Mouse (Mus musculus): ENCODE results near the gene Zscan22.
"Not testable (repeated sequence)": the region's sequence is repeated elsewhere in the genome, so short reads cannot be mapped to it uniquely, and the experiment has no call there.

Gene Zscan22

DNA sequence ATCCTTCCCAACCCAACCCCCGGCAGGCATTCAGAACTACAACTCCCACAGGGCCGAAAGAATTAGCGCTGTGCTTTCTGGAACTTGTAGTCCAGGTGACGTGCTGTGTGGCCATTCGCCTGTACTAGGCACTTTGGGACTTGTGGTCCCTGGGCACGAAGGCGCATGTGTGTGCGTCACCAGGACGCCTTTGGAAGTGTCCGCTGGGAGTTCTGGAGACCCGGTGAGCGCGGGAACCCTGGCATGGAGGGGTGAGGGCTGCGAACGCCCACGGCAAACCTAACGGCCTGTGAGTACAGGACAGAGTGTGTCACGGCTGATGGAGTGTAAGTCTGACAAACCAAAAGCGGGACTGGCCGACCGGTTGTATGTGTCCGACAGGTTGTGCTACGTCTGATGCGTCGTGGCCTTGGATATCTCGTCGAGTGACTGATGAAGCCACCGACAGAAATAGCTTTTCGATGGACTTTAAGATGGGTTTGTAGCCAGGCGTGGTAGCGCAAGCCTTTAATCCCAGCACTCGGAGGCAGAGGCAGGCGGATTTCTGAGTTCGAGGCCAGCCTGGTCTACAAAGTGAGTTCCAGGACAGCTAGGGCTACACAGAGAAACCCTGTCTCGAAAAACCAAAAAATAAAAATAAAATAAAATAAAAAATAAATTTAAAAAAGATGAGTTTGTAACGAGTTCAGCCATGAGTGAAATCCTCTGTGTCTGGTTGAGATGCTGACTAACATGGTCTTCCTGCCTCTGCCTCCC, at the start of gene Zscan22:
Gene Zscan22 (plus strand): TSS at position 161 of the 756 bp plus-strand sequence.
- Histone ChIP-seq H3K27me3 (ENCODE audit: control insufficient read depth, insufficient read depth, low read length, poor library complexity, severe bottlenecking) (no peaks in the 10 kb centered on the region), H3K36me3 (ENCODE audit: control insufficient read depth, insufficient read depth, low read length, poor library complexity, severe bottlenecking) (peaks cover 4% of the 10 kb centered on the region; the same call in 1 of the 2 replicates)
- peak; percentile 90 for DNase-seq (ENCODE audit: low read depth, low spot score)

GRCm38 (mm10) chr7:12874301-12874700, 23.3 kb upstream of the Zscan22 start:
- peak; percentile 71 for DNase-seq (ENCODE audit: low read depth, low spot score)
- Histone ChIP-seq H3K27me3 (ENCODE audit: control insufficient read depth, insufficient read depth, low read length, poor library complexity, severe bottlenecking) (no peaks in the 10 kb centered on the region), H3K36me3 (ENCODE audit: control insufficient read depth, insufficient read depth, low read length, poor library complexity, severe bottlenecking) (no peaks in the 10 kb centered on the region)

- Histone ChIP-seq H3K27me3 (ENCODE audit: control insufficient read depth, insufficient read depth, low read length, poor library complexity, severe bottlenecking) (no peaks in the 10 kb centered on the region), H3K36me3 (ENCODE audit: control insufficient read depth, insufficient read depth, low read length, poor library complexity, severe bottlenecking) (no peaks in the 10 kb centered on the region)
- no peak for DNase-seq (ENCODE audit: low read depth, low spot score)
These were observed 17.6 kb upstream of the Zscan22 start for GRCm38 (mm10) chr7:12880036-12880435.

DNA sequence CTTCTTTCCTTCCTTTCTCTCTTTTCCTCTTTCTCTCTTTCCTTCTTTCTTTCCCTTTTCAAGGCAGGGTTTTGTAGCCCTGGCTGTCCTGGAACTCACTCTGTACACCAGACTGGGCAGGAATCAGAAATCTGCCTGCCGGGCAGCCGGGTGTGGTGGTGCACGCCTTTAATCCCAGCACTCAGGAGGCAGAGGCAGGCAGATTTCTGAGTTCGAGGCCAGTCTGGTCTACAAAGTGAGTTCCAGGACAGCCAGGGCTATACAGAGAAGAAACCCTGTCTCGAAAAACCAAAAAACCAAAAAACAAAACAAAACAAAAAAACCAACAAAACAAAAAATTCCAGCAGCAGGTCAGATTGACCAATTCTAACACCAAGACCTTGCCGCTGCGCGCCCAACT, 17.1 kb upstream of the Zscan22 start:
- not testable (repeated sequence) for H3K36me3 ChIP-seq (ENCODE audit: control insufficient read depth, insufficient read depth, low read length, poor library complexity, severe bottlenecking); DNase-seq (ENCODE audit: low read depth, low spot score); H3K27me3 ChIP-seq (ENCODE audit: control insufficient read depth, insufficient read depth, low read length, poor library complexity, severe bottlenecking)

DNA sequence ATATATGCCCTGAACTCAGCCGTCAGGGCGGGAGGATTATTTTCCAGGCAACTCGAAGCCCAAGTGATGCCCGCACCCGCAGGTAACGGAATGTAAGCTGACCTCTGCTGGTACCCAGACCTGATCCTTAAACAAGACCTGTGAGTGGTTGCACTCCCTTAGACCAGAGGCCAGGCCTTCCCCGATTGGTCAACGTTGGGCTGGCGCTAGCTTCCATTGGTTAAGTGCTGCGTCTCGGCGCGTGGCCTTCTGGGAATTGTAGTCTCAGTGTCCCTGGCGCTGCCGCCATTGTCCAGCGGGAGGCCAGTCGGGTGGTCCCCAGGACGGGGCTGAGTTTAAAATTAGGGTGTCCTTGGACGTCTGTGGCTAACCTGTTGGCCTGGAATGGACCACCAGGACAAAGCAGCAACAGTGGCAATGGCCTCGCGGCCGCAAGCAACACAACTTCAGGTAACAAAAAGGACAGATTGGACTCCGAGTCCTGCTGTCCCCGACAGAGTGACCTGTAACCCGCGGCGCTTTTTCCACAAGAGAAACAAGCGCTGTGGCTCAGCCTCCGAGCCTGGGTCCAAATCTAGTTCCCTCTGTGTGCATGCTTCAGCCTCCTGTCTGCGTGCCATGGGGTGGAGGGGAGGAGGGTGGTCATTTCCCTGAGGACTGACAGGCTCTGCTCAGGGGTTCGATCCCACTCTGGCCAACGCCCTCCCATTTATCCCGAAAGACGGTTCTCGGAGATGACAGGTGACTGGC, 16.5 kb upstream of the Zscan22 start, which contains the start of gene Zfp128:
Gene Zfp128 (plus strand): TSS at position 267 of the 750 bp plus-strand sequence.
- H3K27me3 ChIP-seq (ENCODE audit: control insufficient read depth, insufficient read depth, low read length, poor library complexity, severe bottlenecking): no peaks in the 10 kb centered on the region
- H3K36me3 ChIP-seq (ENCODE audit: control insufficient read depth, insufficient read depth, low read length, poor library complexity, severe bottlenecking): no peaks in the 10 kb centered on the region; the same call in 1 of the 2 replicates
- DNase-seq (ENCODE audit: low read depth, low spot score): peak; percentile 94

GRCm38 (mm10) chr7:12886563-12887266, 10.9 kb upstream of the Zscan22 start:
- no peak for DNase-seq (ENCODE audit: low read depth, low spot score)
- H3K27me3 ChIP-seq (ENCODE audit: control insufficient read depth, insufficient read depth, low read length, poor library complexity, severe bottlenecking): no peaks in the 10 kb centered on the region; the same call in 1 of the 2 replicates
- H3K36me3 ChIP-seq (ENCODE audit: control insufficient read depth, insufficient read depth, low read length, poor library complexity, severe bottlenecking): no peaks in the 10 kb centered on the region; the same call in none of the 2 replicates

- no peaks in the 10 kb centered on the region; the same call in none of the 2 replicates for H3K36me3 ChIP-seq (ENCODE audit: control insufficient read depth, insufficient read depth, low read length, poor library complexity, severe bottlenecking)
- no peak for DNase-seq (ENCODE audit: low read depth, low spot score)
- H3K27me3 ChIP-seq (ENCODE audit: control insufficient read depth, insufficient read depth, low read length, poor library complexity, severe bottlenecking): no peaks in the 10 kb centered on the region; the same call in 1 of the 2 replicates
These were observed 10.0 kb upstream of the Zscan22 start for GRCm38 (mm10) chr7:12887585-12887984.

GRCm38 (mm10) chr7:12890928-12891327, 6.7 kb upstream of the Zscan22 start:
- no peaks in the 10 kb centered on the region; the same call in 1 of the 2 replicates for H3K27me3 ChIP-seq (ENCODE audit: control insufficient read depth, insufficient read depth, low read length, poor library complexity, severe bottlenecking)
- no peak for DNase-seq (ENCODE audit: low read depth, low spot score)
- H3K36me3 ChIP-seq (ENCODE audit: control insufficient read depth, insufficient read depth, low read length, poor library complexity, severe bottlenecking): no peaks in the 10 kb centered on the region; the same call in 1 of the 2 replicates

GRCm38 (mm10) chr7:12891334-12891733, 6.3 kb upstream of the Zscan22 start:
- Histone ChIP-seq H3K36me3 (ENCODE audit: control insufficient read depth, insufficient read depth, low read length, poor library complexity, severe bottlenecking) (no peaks in the 10 kb centered on the region; the same call in 1 of the 2 replicates), H3K27me3 (ENCODE audit: control insufficient read depth, insufficient read depth, low read length, poor library complexity, severe bottlenecking) (no peaks in the 10 kb centered on the region; the same call in 1 of the 2 replicates)
- no peak for DNase-seq (ENCODE audit: low read depth, low spot score)

DNA sequence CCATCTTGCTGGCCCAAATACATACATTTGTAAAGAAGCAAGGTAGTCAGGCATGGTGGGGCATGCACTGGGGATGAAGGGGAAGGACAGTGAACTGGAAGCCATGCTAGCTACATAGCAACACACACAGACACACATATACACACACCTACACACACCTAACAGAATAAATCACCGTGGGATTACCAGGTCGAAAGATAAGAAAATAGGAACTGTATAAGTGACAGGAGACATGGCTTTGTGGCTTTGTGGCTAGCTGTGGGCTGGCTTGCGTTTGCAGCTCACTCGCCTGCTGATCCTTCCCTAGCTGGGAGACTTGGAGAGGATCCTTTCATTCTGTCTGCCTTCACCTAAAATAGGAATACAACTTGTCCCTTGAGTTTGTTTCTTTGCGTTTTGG, 3.9 kb downstream of the Zscan22 start:
- H3K27me3 ChIP-seq (ENCODE audit: control insufficient read depth, insufficient read depth, low read length, poor library complexity, severe bottlenecking): no peaks in the 10 kb centered on the region
- no peak for DNase-seq (ENCODE audit: low read depth, low spot score)
- H3K36me3 ChIP-seq (ENCODE audit: control insufficient read depth, insufficient read depth, low read length, poor library complexity, severe bottlenecking): peaks cover 9% of the 10 kb centered on the region

- peaks cover 9% of the 10 kb centered on the region for H3K36me3 ChIP-seq (ENCODE audit: control insufficient read depth, insufficient read depth, low read length, poor library complexity, severe bottlenecking)
- no peaks in the 10 kb centered on the region for H3K27me3 ChIP-seq (ENCODE audit: control insufficient read depth, insufficient read depth, low read length, poor library complexity, severe bottlenecking)
These were observed 6.0 kb downstream of the Zscan22 start for GRCm38 (mm10) chr7:12903623-12904022.

DNA sequence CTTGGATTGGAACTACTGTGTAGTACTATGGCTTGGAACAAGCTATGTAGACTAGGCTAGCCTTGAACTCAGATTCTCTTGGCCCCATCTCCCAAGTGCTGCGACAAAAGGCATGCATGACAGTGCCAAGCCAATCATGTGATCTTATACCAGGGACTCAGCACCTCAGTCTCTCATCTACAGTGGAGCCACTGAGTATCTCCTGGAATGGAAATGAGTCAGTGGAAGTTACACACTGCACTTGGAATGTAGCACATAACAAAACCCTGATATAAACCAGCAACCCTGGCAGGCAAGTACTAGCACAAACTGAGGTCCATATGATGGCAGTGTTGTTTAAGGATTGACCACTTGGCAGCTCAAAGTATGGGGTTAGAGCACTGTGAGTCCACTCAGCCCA, 7.5 kb downstream of the Zscan22 start:
- Histone ChIP-seq H3K27me3 (ENCODE audit: control insufficient read depth, insufficient read depth, low read length, poor library complexity, severe bottlenecking) (no peaks in the 10 kb centered on the region), H3K36me3 (ENCODE audit: control insufficient read depth, insufficient read depth, low read length, poor library complexity, severe bottlenecking) (peaks cover 9% of the 10 kb centered on the region)
- no peak for DNase-seq (ENCODE audit: low read depth, low spot score)

More at GRCm38 (mm10) chr7:12903623-12904022, 6.0 kb downstream of the Zscan22 start:
- DNase-seq (ENCODE audit: low read depth, low spot score): no peak

DNA sequence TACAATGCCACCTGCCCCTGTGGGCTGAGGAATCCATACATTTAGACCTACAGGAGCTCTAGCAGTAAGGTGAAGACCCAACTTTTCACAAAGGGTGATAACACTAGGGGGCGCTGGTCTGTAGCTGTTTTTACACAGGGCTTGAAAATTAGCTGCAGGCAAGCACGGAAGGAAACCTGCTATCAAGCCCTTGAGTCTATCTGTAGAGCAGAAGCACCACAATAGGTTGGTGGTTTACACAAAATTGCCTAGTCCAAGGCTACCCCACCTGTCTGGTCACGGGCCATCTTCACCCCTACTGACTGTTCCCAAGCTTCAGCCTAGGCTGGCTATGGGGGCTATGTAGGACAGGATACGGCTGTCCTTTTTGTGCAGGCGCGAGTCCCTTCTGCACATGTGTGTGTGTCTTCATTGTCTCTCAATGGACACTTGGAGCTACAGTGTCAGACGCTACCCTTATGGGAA, 11.9 kb downstream of the Zscan22 start:
- H3K36me3 ChIP-seq (ENCODE audit: control insufficient read depth, insufficient read depth, low read length, poor library complexity, severe bottlenecking): peaks cover 5% of the 10 kb centered on the region
- no peaks in the 10 kb centered on the region for H3K27me3 ChIP-seq (ENCODE audit: control insufficient read depth, insufficient read depth, low read length, poor library complexity, severe bottlenecking)
- DNase-seq (ENCODE audit: low read depth, low spot score): peak; percentile 90

DNA sequence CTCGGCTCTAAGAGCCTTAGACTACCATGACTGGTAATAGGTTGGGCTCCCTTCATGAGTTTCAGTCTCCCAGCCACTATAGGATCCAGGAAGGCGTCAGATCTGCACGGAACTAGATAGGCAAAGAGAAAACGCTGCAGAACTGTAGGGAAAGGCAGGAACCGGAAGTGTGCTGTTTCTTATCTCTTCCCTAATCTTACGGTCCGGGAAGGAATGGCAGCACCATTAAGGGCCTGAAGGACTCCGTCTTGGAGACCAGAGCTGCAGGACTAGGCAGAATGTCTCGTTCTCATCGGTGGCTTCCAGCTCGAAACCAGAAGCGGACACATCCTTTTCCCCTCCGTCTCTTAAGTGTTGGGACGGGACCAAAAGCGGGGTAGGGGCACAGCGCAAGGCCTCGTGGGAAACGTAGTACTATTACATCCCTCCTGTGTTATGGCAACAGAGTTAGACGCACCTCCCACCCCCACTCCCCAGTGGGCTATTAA, 12.6 kb downstream of the Zscan22 start:
- Histone ChIP-seq H3K27me3 (ENCODE audit: control insufficient read depth, insufficient read depth, low read length, poor library complexity, severe bottlenecking) (no peaks in the 10 kb centered on the region), H3K36me3 (ENCODE audit: control insufficient read depth, insufficient read depth, low read length, poor library complexity, severe bottlenecking) (peaks cover 2% of the 10 kb centered on the region)
- peak; percentile 40 for DNase-seq (ENCODE audit: low read depth, low spot score)

Measured in splenic B cell, adult 2 months (primary cell).